Mouse (Mus musculus): ENCODE measurements around the gene Rab3gap2. TPM values are rescaled to one million over a fixed set of nuclear protein-coding genes. Genes with fewer than 3 reads are reported as not detected.

The Rab3gap2 gene
- total RNA-seq (2022) = 10 to 100 TPM; 65.4 to 73.2 (median 71.2) TPM

DNA sequence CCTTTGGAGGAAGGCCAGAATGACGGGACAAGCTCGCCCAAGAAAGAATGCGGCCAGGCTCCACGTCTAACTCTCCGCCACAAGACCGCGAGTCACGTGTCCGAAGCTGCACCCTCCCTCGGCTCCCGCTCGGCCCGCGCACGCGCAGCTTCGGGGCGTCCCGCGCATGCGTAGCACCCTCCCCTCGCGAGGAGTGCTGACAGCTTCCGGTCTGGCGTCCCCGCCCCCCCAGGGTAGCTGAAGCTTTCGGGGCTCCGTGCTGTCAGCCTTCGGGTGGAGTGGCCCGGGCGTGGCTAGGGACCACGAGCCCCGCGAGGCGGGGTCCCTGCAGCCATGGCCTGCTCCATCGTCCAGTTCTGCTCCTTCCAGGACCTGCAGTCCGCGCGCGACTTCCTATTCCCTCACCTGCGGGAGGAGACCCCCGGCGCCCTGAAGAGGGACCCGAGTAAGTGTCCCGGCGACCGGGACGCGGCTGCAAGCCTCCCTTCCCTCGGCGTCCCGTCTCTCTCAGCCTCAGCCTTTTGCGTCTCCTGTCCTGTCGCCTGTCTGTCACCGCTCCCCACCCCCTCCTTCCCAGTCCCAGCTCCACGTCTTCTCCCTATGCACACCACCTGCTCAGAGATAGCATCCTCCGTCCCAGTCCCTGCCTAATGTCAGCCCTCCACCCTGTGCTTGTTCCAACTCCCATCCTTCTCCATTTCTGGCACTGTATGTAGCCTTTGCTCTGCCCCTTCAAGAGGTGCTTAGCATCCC lies at the start of gene Rab3gap2:
TSS of gene Rab3gap2 (plus strand) at position 209 of the 753 bp plus-strand sequence.
- DNase-seq (ENCODE audit: low spot score in 2 of 2) = peak; percentile 97 to 98

DNA sequence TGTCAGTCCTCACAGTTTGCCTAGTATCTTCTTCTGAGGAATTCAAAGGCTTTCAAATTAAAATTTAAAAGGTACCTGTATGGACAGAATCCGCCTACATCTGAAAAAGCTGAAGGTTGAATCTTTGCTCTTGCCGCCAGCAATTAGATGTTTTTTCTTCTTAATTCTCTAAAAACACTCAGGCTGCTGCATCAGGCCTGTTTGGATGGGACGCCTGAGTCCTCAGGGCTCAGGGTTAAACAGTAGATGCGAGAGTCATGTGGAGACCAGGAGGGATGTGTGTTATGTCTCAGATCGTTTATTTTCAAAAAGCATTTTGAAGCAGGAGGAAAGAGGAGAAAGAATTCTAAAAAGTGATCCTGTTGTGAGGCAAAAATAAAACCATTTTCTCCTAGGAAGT lies 30.3 kb upstream of the Rab3gap2 start:
- no peak for DNase-seq (ENCODE audit: low spot score in 2 of 2)

GRCm38 (mm10) chr1:185177860-185178259 lies 26.1 kb upstream of the Rab3gap2 start:
- peak in 1 of 2 experiments; percentile 62 for DNase-seq (ENCODE audit: low spot score in 2 of 2)

- no peak for DNase-seq (ENCODE audit: low spot score in 2 of 2)
These were observed 20.2 kb upstream of the Rab3gap2 start for GRCm38 (mm10) chr1:185183591-185184330.

DNA sequence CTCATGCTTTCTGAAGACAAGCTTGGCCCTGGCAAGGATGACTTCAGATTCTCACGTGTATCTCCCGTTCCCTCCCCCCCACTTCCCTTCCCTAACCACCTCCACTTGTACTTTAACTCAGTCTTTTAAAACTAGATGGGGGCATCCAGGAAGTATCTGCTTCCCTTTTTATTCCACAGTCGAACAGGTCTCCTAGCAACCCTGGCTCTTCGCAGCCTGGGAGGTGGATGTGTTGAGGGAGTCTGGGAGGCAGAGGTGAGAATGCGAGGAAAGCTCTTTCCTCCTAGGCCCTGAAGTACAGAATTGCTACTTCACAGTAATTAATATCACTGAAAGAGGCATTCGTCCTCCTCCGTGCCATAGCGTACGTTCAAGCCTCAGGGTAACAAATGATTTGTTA lies 18.4 kb upstream of the Rab3gap2 start:
- DNase-seq (ENCODE audit: low spot score in 2 of 2) = peak in 1 of 2 experiments; percentile 82

DNA sequence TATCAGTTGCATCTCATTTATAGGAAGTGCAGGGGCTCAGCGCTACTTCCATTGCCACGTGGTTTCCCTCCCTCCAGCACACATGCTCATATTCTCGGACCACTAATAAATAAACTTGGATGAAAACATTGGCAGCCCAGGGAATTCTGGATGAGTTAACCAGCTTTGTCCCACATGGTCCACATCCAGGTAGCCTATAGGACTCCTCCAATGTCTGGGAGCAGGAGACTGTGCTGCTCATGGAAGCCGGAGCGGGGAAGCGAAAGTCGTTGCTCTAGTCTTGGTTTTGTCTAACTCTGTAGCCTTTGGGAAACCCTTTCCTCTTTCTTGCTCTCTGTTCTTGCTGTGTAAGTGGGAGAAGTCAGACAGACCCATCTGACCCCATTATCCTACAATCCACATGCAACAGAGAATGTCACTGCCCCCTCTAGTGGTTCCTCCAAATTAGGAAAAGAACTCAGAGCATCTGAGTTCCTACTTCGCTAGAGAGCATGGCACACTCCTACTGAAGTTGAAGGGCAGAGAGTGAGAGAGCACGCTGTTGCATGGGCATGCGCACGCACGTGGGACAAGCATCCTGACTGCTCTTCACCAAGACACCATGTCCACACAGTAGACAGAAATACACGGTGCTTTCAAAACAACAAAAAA lies 16.7 kb upstream of the Rab3gap2 start:
- no peak for DNase-seq (ENCODE audit: low spot score in 2 of 2)

- DNase-seq (ENCODE audit: low spot score in 2 of 2) = no peak
These were observed 14.0 kb upstream of the Rab3gap2 start for GRCm38 (mm10) chr1:185189901-185190300.

DNA sequence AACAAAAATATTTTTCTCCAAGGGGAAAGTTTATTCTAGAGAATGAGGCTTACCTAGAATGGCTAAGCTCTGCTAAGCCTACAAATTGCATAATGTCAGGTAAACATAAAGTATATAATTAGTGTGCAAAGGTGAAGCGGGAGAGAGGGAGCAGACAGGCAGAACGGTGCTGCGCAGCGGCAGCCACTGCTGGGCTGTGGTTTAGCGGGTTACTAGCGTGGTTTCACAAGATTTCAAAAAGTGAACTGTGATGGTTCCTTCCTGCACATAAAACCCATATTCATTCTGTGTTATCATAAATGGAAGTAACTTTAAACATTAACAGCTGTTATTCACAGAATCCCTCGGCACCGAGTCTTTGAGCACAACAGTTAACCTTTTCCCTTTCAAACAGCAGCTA lies 11.8 kb upstream of the Rab3gap2 start:
- no peak for DNase-seq (ENCODE audit: low spot score in 2 of 2)

DNA sequence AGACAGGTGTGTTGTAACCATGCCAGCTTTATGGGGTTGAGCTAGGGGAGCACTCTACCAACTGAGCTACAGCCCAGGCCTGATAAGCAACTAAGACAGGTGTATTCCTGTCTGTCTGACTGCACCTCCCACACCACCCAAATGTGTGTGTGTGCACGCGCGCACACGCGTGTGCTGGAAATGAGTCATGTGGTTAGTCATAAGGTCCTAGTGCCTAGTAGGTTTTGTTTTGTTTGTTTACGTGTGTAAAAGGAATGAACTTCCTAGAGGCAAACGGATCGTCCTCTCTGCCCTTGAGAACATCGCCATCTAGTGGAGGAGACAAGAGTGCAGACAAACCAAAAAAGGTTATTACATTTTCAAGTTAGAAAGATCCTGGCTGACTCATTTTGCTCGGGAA lies 10.4 kb upstream of the Rab3gap2 start:
- no peak for DNase-seq (ENCODE audit: low spot score in 2 of 2)

DNA sequence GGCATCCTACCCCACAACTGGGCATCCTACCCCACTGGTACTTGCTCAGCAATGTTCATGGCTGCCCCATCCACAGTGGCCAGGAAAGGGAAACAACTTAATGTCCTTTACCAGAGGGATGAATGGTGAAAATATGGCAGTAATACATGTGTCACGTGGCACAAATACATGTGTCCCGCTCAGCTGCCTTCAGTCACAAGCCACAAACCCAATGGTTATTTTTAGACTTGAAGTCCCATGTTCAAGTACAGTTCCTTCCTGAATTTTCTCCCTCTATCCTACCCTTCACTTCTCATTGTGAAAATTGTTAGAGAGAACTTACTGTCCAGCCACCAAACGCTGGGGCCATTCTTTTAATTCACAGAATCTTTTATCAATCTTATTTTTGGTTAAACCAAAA lies 7.6 kb upstream of the Rab3gap2 start:
- DNase-seq (ENCODE audit: low spot score in 2 of 2) = no peak

DNA sequence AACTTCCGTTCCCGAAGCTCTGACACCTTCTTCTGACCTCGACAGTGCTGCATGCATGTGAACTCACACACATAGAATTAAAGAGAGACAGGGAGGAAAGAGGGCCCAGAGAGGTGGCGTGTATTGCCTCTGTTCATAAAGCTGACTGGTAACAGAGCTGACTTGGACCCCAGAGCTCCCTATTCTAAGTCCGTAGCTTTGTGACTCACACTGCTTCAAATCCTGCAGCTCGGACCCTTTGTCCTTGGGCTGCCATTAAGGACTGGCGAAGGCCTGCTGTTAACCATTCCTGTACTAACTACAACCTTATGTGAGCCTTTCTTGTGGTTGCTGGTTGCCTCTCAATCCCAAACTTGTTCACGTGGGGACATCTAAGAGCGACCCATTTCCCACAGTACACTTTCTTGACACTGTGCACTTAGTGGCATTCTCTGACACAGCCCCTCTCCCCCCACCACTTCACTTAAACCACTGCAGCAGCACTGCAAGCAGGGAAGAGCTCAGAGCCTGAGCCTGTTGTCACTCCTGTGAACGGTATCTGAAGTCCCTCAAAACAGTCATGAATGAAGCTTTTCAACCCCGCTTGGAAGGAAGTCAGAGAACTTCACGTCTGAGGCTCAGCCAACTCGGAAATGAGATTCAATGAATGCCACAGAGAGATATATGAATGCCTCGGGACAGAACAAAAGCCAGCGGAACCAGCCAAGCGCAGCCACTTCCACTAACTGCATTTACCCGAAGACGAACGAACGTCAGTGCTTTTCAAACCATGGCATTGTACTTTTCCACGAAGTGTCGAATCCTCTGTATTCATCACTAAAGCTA lies 3.1 kb upstream of the Rab3gap2 start:
- DNase-seq (ENCODE audit: low spot score in 2 of 2) = no peak

DNA sequence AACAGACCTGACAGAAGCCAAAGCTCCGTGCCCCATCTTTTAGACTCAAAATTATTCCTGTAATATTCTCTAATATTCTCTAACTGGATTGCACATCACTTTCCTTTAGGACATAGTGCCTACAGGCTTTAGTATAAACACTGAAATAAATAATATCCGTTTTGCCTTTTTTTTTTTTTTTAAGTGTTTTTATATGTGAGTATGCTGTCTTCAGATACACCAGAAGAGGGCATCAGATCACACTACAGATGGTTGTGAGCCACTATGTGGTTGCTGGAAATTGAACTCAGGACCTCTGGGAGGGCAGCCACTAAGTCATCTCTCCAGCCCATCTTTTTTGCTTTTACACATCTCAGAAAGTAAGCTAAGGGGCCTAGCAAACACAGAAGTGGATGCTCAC lies 1.9 kb upstream of the Rab3gap2 start:
- DNase-seq (ENCODE audit: low spot score in 2 of 2) = no peak

- DNase-seq (ENCODE audit: low spot score in 2 of 2) = no peak
These were observed 565 bp upstream of the Rab3gap2 start for GRCm38 (mm10) chr1:185203196-185203908.

DNA sequence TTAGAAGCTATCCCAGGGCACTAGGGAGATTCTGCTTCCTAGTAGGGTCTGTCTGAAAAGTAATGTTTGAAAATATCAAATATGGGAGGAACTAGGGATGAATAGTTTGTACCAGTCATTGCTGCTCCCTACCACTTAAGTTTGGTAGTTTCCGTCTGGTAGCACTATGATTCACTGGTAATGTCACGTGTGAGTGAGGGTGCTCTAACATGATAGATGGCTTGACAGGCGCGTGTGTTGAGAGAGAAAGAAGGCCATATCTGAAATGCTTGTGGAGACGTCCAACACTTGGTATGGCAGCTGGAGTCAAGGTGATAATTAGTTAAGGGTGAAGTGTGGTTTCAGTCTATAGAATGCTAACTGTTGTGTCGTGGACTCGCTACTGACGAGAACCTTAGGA lies 1.2 kb downstream of the Rab3gap2 start:
- DNase-seq (ENCODE audit: low spot score in 2 of 2) = no peak

DNA sequence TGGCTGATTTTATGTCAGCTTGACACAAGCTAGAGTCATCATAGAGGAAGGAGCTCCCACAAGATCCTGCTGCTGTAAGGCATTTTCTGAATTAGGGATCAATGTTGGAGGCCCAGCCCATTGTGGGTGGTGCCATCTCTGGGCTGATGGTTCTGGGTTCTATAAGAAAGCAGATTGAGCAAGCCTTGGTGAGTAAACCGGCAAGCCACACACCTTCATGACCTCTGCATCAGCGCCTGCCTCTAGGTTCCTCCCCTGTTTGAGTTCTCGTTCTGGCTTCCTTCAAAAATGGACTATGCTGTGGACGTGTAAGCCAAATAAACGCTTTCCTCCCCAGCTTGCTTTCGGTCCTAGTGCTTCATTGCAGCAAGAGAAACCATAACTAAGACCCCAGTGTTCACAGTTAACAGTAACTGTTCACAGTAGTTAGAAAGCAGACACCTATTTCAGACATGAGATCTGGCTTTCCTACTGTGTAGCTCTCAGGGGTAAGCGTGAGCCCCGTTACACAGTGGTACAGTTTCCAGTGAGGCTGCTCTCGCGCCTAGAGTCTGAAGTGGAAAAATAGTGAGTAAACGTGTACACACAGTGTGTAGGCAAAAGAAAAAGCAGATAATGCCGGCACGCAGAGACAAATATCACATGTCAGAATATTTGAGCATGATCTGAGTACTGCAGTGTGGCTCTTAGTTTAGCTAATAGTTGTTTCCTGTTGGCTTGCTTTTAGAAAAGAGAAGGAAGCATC lies 4.1 kb downstream of the Rab3gap2 start:
- no peak for DNase-seq (ENCODE audit: low spot score in 2 of 2)

DNA sequence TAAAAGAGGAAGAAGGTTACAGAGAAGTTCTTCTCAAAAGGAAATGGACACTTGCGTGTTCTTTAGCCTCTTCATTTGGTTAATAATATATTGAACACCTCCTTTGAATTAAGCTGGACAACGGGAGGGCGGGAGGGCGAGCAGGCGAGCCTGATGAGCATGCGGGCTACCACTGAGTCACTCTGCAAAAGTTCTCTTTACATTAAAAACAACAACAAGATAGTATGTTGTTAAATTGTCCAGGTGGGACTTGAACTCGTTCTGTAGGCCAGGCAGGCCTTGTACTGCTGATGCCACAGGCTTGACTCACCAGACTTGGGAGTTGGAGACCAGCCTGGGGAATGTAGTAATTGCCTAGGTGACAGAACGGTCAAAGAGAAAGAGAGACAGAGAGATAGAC lies 4.8 kb downstream of the Rab3gap2 start:
- DNase-seq (ENCODE audit: low spot score in 2 of 2) = no peak

DNA sequence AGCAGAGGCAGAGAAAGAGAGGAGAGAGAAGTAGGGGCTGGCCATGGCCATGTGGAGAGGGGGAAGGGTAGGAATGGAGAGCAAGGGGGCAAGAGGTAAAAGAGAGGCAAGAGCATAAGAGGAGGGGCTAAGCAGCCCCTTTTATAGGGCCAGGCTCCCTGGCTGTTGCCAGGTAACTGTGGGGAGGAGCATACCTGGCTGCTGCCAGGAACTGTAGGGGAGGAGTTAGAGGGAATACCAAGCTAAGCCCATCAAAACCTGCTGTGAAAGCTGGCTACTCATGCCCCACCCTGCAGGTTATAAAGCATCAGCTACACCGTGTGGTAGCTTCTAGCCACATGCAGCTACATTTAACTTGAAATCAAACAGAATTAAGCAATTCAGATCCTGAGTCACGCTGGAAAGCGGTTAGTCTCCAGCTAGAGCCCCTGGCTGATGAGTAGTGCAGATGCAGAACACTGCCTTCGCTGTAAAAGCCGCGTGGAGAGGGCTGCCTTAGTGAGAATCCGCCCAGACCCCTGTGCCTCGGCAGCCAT lies 5.8 kb downstream of the Rab3gap2 start:
- no peak for DNase-seq (ENCODE audit: low spot score in 2 of 2)

DNA sequence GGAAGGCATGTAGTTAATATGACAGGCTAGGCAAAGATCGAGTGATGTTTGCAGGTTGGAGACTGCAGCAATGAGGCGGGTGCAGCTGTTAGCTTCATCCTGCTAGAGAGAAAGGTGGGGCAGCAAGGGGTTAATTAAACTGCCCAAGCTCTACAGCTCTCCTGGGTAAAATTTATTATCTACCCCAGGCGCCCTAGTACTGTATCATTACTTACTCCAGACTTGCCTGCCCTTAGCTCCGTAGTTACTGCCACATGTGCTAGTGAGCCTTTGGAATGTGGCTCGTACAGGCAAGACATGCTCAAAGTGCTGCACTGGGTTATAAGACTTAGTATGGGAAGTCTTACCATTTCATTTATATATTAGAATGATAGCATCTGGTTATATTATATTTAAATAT lies 12.4 kb downstream of the Rab3gap2 start:
- DNase-seq (ENCODE audit: low spot score in 2 of 2) = no peak

DNA sequence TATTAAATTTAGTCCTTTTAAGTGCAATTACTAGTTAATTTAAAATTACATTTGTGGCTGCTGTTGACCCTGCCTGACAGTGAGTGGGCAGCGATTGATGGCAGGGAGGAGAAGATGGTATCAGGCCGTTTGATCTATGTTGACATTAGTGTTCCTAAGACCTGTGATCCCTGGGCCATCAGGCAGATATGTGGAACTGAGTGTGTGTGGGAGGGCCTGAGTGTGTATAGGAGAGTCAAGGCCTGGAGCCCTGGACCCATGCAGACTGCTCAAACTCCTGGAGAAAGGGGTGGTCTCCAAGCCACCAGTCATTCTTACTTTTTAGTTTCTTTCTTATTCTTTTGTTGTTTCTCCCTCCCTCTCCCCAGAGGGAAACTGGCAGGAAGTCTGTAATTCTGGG lies 12.8 kb downstream of the Rab3gap2 start:
- DNase-seq (ENCODE audit: low spot score in 2 of 2) = no peak

DNA sequence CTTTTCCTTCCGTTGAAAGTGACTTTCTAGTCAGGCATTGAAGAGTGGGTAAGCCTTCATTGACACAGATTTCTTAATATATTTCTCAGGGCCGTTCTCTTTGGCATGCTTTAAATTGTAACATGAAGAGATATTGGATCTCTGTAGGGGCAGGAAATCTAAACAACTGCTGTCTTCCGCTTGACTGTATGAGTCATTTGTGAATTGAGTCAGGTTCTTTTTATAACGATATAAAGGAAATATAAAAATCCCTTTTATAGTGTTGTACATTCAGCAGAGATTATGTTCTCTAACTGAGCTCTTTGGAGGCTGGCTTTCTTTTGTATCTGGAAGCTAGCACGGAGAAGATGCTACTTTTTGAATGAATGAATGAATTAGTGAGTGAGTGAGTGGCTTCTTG lies 14.0 kb downstream of the Rab3gap2 start:
- no peak for DNase-seq (ENCODE audit: low spot score in 2 of 2)

All from left cerebral cortex, adult 8-10 months (tissue).